Mouse (Mus musculus) G1E (cell line): ENCODE measurements around the gene Setx. TPM values are rescaled to one million over a fixed set of nuclear protein-coding genes. Genes with fewer than 3 reads are reported as not detected.
"Not testable (repeated sequence)": the region's sequence is repeated elsewhere in the genome, so short reads cannot be mapped to it uniquely, and the experiment has no call there.

Source experiments
- ATAC-seq: 2 replicates; pipeline ENCODE4 v1.8.0; 2016; ENCODE audit warnings: mild to moderate bottlenecking; ENCODE audit not compliant: insufficient number of reproducible peaks, poor library complexity, low FRiP score, severe bottlenecking; ENCODE audit errors: extremely low read depth
- DNase-seq: peaks from one replicate; pipeline ENCODE4 v3.0.0; 2012; ENCODE audit warnings: low spot score
- H3K27me3 ChIP-seq: 2 replicates; pipeline ENCODE4 v1.6.1; 2012; ENCODE audit warnings: mild to moderate bottlenecking, low read length, inconsistent platforms; ENCODE audit not compliant: insufficient read depth
- H3K36me3 ChIP-seq: replicated peaks from 2 replicates; pipeline ENCODE3; 2012; ENCODE audit warnings: mild to moderate bottlenecking, inconsistent platforms
- H3K4me1 ChIP-seq: 2 replicates; pipeline ENCODE4 v1.6.1; 2012; ENCODE audit warnings: low read depth, low read length, inconsistent platforms, mixed read lengths; ENCODE audit not compliant: insufficient read depth
- H3K4me3 ChIP-seq: 2 replicates; pipeline ENCODE4 v1.5.1; 2012; ENCODE audit warnings: low read depth, mild to moderate bottlenecking, inconsistent platforms, low read length, moderate library complexity, mixed read lengths
- H3K9me3 ChIP-seq: replicated peaks from 2 replicates; pipeline ENCODE4 v1.6.1; 2012; ENCODE audit warnings: inconsistent platforms
- CTCF ChIP-seq: IDR thresholded peaks from 2 replicates; pipeline ENCODE4 v1.5.1; 2012; ENCODE audit warnings: low read depth, low read length, inconsistent platforms, mixed read lengths
- GATA1 ChIP-seq: IDR thresholded peaks from 2 replicates; pipeline ENCODE4 v1.6.1; 2012; ENCODE audit warnings: borderline replicate concordance, low read length, inconsistent platforms, mixed read lengths
- GATA2 ChIP-seq: IDR thresholded peaks from 2 replicates; pipeline ENCODE4 v1.6.1; 2012; ENCODE audit warnings: low read depth, low read length, inconsistent platforms, borderline replicate concordance
- POLR2AphosphoS5 ChIP-seq: IDR thresholded peaks from 2 replicates; pipeline ENCODE4 v1.6.1; 2012; ENCODE audit warnings: low read depth, low read length, inconsistent platforms; ENCODE audit not compliant: insufficient replicate concordance
- TAL1 ChIP-seq: conservative IDR thresholded peaks from 2 replicates; pipeline ENCODE4 v1.6.1; 2012; ENCODE audit warnings: low read depth, low read length, inconsistent platforms, mixed read lengths
- polyA plus RNA-seq: library from polyadenylated mRNA; stranded (reverse); fragments of >175 nt; gene quantifications from 2 replicates; pipeline ENCODE4 v1.2.3, GENCODE M21; 2012
- total RNA-seq, 2 experiments: library from RNA; stranded (forward) in 1 of 2; stranded (reverse) in 1 of 2; fragments of 200-1000 nt in 1 of 2; fragments of >200 nt in 1 of 2; fragmentation: Nextera tagmentation in 1 of 2; gene quantifications; 2 replicates each; pipeline ENCODE4 v1.2.3; 2014 to 2017

Setx gene
- total and polyA plus RNA-seq, 3 experiments, result 7.3 to 72.9 (median 47.0) TPM

GRCm38 (mm10) chr2:29095674-29096073 lies 28.3 kb upstream of the Setx start:
- no peak for DNase-seq
- TF ChIP-seq POLR2AphosphoS5 (no peak), GATA1 (no peak), CTCF (no peak), TAL1 (no peak), GATA2 (no peak)
- no peak for ATAC-seq
- no peaks in the 10 kb centered on the region for H3K36me3 ChIP-seq
- H3K4me3 ChIP-seq, result no peak overlapping the region
- H3K27me3 ChIP-seq, result peaks cover 3% of the 10 kb centered on the region; the same call in 1 of the 2 replicates
- no peaks in the 10 kb centered on the region for H3K4me1 ChIP-seq
- H3K9me3 ChIP-seq, result no peaks in the 10 kb centered on the region

DNA sequence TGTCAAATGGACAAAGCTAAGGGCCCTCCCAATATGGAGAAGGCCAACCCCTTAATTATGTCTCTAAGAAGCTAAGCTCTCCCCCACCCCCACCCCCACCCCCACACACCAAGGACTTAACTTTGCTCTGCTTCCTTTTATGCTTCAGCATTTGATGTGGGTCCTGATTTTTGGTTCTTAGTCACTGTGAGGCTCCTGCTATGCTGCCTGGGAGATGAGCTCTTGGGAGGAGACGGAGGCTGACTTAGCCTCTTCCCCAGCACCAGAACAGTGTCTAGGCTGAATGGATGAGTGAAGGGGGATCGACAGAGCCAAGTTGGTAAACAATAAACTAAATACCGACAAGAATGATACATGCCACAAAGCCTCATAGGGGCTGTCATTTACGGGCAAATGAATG lies 27.2 kb upstream of the Setx start:
- peaks cover 3% of the 10 kb centered on the region; the same call in 1 of the 2 replicates for H3K27me3 ChIP-seq
- TF ChIP-seq GATA2, result no peak
- TF ChIP-seq TAL1, result no peak
- no peak for TF ChIP-seq CTCF
- TF ChIP-seq POLR2AphosphoS5, result no peak
- no peak for TF ChIP-seq GATA1
- no peaks in the 10 kb centered on the region for H3K9me3 ChIP-seq
- DNase-seq (no peak), ATAC-seq (no peak)
- H3K4me1 ChIP-seq, result peaks cover 3% of the 10 kb centered on the region
- H3K4me3 ChIP-seq, result no peak overlapping the region
- H3K36me3 ChIP-seq, result no peaks in the 10 kb centered on the region

- DNase-seq (no peak), ATAC-seq (no peak)
- Histone ChIP-seq H3K4me1 (peaks cover 3% of the 10 kb centered on the region), H3K36me3 (no peaks in the 10 kb centered on the region), H3K27me3 (peaks cover 3% of the 10 kb centered on the region; the same call in 1 of the 2 replicates), H3K9me3 (no peaks in the 10 kb centered on the region), H3K4me3 (no peak overlapping the region)
- no peak for TF ChIP-seq POLR2AphosphoS5
- TF ChIP-seq TAL1, result no peak
- no peak for TF ChIP-seq CTCF
- no peak for TF ChIP-seq GATA1
- TF ChIP-seq GATA2, result no peak
These were observed 26.5 kb upstream of the Setx start for GRCm38 (mm10) chr2:29097465-29097864.

GRCm38 (mm10) chr2:29097955-29098354 lies 26.0 kb upstream of the Setx start:
- not testable (repeated sequence) for ATAC-seq

GRCm38 (mm10) chr2:29098786-29099185 lies 25.2 kb upstream of the Setx start:
- TF ChIP-seq CTCF, result no peak
- TF ChIP-seq TAL1, result no peak
- TF ChIP-seq GATA2, result no peak
- TF ChIP-seq POLR2AphosphoS5, result no peak
- no peak for TF ChIP-seq GATA1
- Histone ChIP-seq H3K9me3 (no peaks in the 10 kb centered on the region), H3K4me1 (peaks cover 3% of the 10 kb centered on the region), H3K4me3 (no peak overlapping the region), H3K27me3 (peaks cover 3% of the 10 kb centered on the region; the same call in 1 of the 2 replicates), H3K36me3 (no peaks in the 10 kb centered on the region)
- no peak for ATAC-seq
- DNase-seq, result no peak

More at GRCm38 (mm10) chr2:29097955-29098354, 26.0 kb upstream of the Setx start:
- H3K27me3 ChIP-seq, H3K4me3 ChIP-seq, DNase-seq, H3K4me1 ChIP-seq, H3K36me3 ChIP-seq, H3K9me3 ChIP-seq: not testable (repeated sequence)

DNA sequence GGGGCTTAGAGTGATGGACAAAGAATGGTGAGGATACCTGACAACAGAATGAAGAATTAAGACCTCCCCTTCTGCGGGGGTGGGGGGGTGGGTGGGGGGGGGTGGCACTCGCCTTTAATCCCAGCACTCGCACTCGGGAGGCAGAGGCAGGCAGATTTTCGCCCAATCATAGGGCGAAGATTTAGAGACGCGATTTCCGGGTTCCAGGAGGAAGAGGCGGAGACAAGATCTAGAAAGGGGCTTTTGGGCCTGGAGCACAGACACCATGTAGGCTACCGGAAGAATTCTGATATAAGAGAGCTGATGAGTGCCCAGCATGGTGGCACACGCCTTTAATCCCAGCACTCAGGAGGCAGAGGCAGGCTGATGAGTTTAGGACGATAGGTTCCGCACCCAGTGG lies 24.3 kb upstream of the Setx start:
- Histone ChIP-seq H3K9me3 (no peaks in the 10 kb centered on the region), H3K36me3 (no peaks in the 10 kb centered on the region), H3K4me1 (peaks cover 3% of the 10 kb centered on the region), H3K27me3 (peaks cover 6% of the 10 kb centered on the region; the same call in 1 of the 2 replicates), H3K4me3 (no peak overlapping the region)
- DNase-seq, result no peak
- TF ChIP-seq GATA1, result no peak
- no peak for TF ChIP-seq CTCF
- no peak for TF ChIP-seq TAL1
- no peak for TF ChIP-seq POLR2AphosphoS5
- TF ChIP-seq GATA2, result no peak
- no peak for ATAC-seq
